16 mouse cellular contexts compared by ENCODE assay signal in the genomic region with DNA sequence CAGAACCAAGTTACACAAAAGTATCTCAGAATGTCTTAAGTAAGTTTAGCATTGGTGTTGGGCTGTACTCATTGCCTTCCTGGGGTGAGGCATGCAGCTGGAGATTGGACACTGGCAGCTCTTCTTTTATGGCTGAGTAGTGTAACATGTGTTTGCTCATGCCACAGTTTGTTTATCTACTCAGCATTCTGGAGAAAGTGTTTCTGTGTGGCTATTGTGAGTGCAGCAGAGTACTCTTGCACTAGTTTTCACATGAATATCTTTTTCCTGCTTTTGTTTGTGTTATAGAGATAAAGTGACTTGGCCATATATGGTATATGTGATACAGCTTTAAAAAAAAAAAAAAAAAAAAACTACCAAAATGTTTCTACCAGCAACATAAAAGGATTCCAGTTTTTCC. TPM values are rescaled to one million over a fixed set of nuclear protein-coding genes. Genes with fewer than 3 reads are reported as not detected.
DNase-seq lines count a peak whose midpoint lies in the region; ATAC-seq and TF ChIP-seq lines count a peak whose summit lies in the region.
"Had no signal": no experiment of that assay in that cellular context is flagged by ENCODE, and none has a peak within 500 bp of the region (broad histone marks: within the 10 kb centered on the region; RNA-seq: fewer than 3 reads in every experiment).

No protein-coding gene starts in this region.

- no peak for TF ChIP-seq CTCF in lung, postnatal 0 days (IDR thresholded peaks at IDR 0.05)
- no peak for TF ChIP-seq CTCF in liver, embryonic 14.5 days (IDR thresholded peaks at IDR 0.05; ENCODE audit: low read depth)

- peak overlapping the region; percentile 12; the same call in 1 of the 2 replicates for H3K27ac ChIP-seq in heart, embryonic 12.5 days (ENCODE audit: poor library complexity, severe bottlenecking)
- peak overlapping the region; percentile 54 for H3K27ac ChIP-seq in lung, postnatal 0 days (ENCODE audit: low read length)
- H3K27ac ChIP-seq in liver, embryonic 14.5 days, result peak overlapping the region; percentile 68
- H3K27ac ChIP-seq: embryonic facial prominence, embryonic 12.5 days; midbrain, embryonic 15.5 days had no signal

- DNase-seq in heart, adult 18-20 months, result no peak
- DNase-seq in lung, postnatal 0 days (ENCODE audit: low spot score), result peak; percentile 75
- no peak for DNase-seq in lung, postnatal 25 days (ENCODE audit: low spot score)
- peak in 1 of 3 experiments; percentile 51 for DNase-seq in liver, embryonic 14.5 days (ENCODE audit: low read depth in 3 of 3, low spot score in 3 of 3)
- DNase-seq in spleen, postnatal 10 days (ENCODE audit: low spot score in 2 of 2), result no peak
- no peak for DNase-seq in testis, postnatal 10 days (ENCODE audit: low spot score)
- DNase-seq in spleen, adult 12 weeks (ENCODE audit: low spot score), result no peak
- DNase-seq: adrenal gland, postnatal 10 days; B cell, adult 2 months; cerebellum, adult 11 months; heart, postnatal 10 days; kidney, postnatal 14 days had no signal

- no peak overlapping the region for H3K4me2 ChIP-seq in heart, embryonic 12.5 days
- H3K4me2 ChIP-seq in lung, postnatal 0 days (replicated peaks; ENCODE audit: low read depth, low read length), result no peak overlapping the region
- H3K4me2 ChIP-seq in liver, embryonic 14.5 days (ENCODE audit: low read depth), result peak overlapping the region; percentile 36
- H3K4me2 ChIP-seq: embryonic facial prominence, embryonic 12.5 days; midbrain, embryonic 15.5 days had no signal

- ATAC-seq in heart, embryonic 12.5 days (ENCODE audit: insufficient number of reproducible peaks, low FRiP score), result no peak
- peak; percentile 82 for ATAC-seq in lung, postnatal 0 days
- ATAC-seq in liver, embryonic 14.5 days (ENCODE audit: insufficient read depth), result peak; percentile 80
- ATAC-seq: midbrain, embryonic 15.5 days; Patski had no signal

- no peak overlapping the region for H3K9ac ChIP-seq in heart, embryonic 12.5 days
- H3K9ac ChIP-seq in lung, postnatal 0 days (replicated peaks; ENCODE audit: low read depth), result no peak overlapping the region
- H3K9ac ChIP-seq in liver, embryonic 14.5 days (replicated peaks), result peak overlapping the region; percentile 28
- H3K9ac ChIP-seq: embryonic facial prominence, embryonic 12.5 days; midbrain, embryonic 15.5 days had no signal

- no peaks in the 10 kb centered on the region for H3K27me3 ChIP-seq in heart, embryonic 12.5 days (replicated peaks)
- H3K27me3 ChIP-seq in lung, postnatal 0 days (replicated peaks; ENCODE audit: insufficient read depth, low read length), result no peaks in the 10 kb centered on the region
- H3K27me3 ChIP-seq in liver, embryonic 14.5 days (ENCODE audit: control insufficient read depth, insufficient read depth, low read length), result no peaks in the 10 kb centered on the region
- H3K27me3 ChIP-seq: embryonic facial prominence, embryonic 12.5 days; midbrain, embryonic 15.5 days; Patski had no signal

- H3K4me3 ChIP-seq in heart, embryonic 12.5 days, result no peak overlapping the region
- no peak overlapping the region for H3K4me3 ChIP-seq in lung, postnatal 0 days (ENCODE audit: low read depth, low read length)
- no peak overlapping the region for H3K4me3 ChIP-seq in liver, embryonic 14.5 days (ENCODE audit: insufficient read depth in 1 of 2, low read depth in 2 of 2, low read length in 2 of 2)
- H3K4me3 ChIP-seq: embryonic facial prominence, embryonic 12.5 days; midbrain, embryonic 15.5 days had no signal

- H3K36me3 ChIP-seq in heart, embryonic 12.5 days, result peaks cover 2% of the 10 kb centered on the region
- H3K36me3 ChIP-seq in lung, postnatal 0 days (ENCODE audit: insufficient read depth, low read length), result no peaks in the 10 kb centered on the region
- H3K36me3 ChIP-seq in liver, embryonic 14.5 days (replicated peaks; ENCODE audit: control insufficient read depth, insufficient read depth, low read depth), result no peaks in the 10 kb centered on the region; the same call in 1 of the 2 replicates

- no peaks in the 10 kb centered on the region for H3K9me3 ChIP-seq in heart, embryonic 12.5 days (replicated peaks)
- H3K9me3 ChIP-seq in lung, postnatal 0 days (ENCODE audit: low read length), result no peaks in the 10 kb centered on the region
- no peaks in the 10 kb centered on the region for H3K9me3 ChIP-seq in liver, embryonic 14.5 days (ENCODE audit: control insufficient read depth, low read length)
- H3K9me3 ChIP-seq: embryonic facial prominence, embryonic 12.5 days; midbrain, embryonic 15.5 days had no signal

- 0 out of 2 replicates have a peak, but pooled peaks have one; percentile 23 for TF ChIP-seq EP300 in lung, postnatal 0 days (IDR thresholded peaks at IDR 0.05)
- peak; percentile 70; the same call in 1 of the 2 replicates for TF ChIP-seq EP300 in liver, embryonic 14.5 days (IDR thresholded peaks at IDR 0.05; ENCODE audit: low read depth)

- peaks cover 12% of the 10 kb centered on the region; the same call in 1 of the 2 replicates for H3K4me1 ChIP-seq in heart, embryonic 12.5 days (replicated peaks)
- no peaks in the 10 kb centered on the region for H3K4me1 ChIP-seq in lung, postnatal 0 days (ENCODE audit: insufficient read depth, low read depth, low read length)
- peaks cover 25 to 33% of the 10 kb centered on the region in 2 experiments for H3K4me1 ChIP-seq in liver, embryonic 14.5 days (replicated peaks; ENCODE audit: control insufficient read depth in 2 of 2, insufficient read depth in 2 of 2, low read length in 1 of 2)

RNA-seq across cellular contexts. Expression of gene Dennd6a, which starts 13.5 kb away (rescaled TPM):
- polyA plus RNA-seq in heart, embryonic 12.5 days (2016; fragmentation: Nextera tagmentation; extraction: Ambion mirVana), result 26.2 and 27.5 TPM in 2 replicates
- 10 to 100 TPM; 12.4 to 12.9 TPM for total RNA-seq in heart, adult 18-20 months (2021)
- 30.7 and 30.8 TPM in 2 replicates for polyA plus RNA-seq in lung, postnatal 0 days (2015; fragmentation: Nextera tagmentation; extraction: Ambion mirVana)
- polyA plus RNA-seq in liver, embryonic 14.5 days (2012; rRNA removed), result 3.4 and 5.3 TPM in 2 replicates
- polyA plus RNA-seq in liver, embryonic 14.5 days (2014; fragmentation: Nextera tagmentation; extraction: Ambion mirVana), result 10.8 TPM in 2 replicates

RNA-seq across cellular contexts. Expression of gene Arf4, which starts 50.8 kb away (rescaled TPM):
- polyA plus RNA-seq in heart, embryonic 12.5 days (2016; fragmentation: Nextera tagmentation; extraction: Ambion mirVana), result 466 and 469 TPM in 2 replicates
- 10 to 100 TPM; 74.7 to 77.3 TPM for total RNA-seq in heart, adult 18-20 months (2021)
- 347 and 352 TPM in 2 replicates for polyA plus RNA-seq in lung, postnatal 0 days (2015; fragmentation: Nextera tagmentation; extraction: Ambion mirVana)
- polyA plus RNA-seq in liver, embryonic 14.5 days (2012; rRNA removed), result 37.7 and 51.2 TPM in 2 replicates
- 139 and 140 TPM in 2 replicates for polyA plus RNA-seq in liver, embryonic 14.5 days (2014; fragmentation: Nextera tagmentation; extraction: Ambion mirVana)

RNA-seq across cellular contexts. Expression of gene Slmap, which starts 52.4 kb away (rescaled TPM):
- polyA plus RNA-seq in heart, embryonic 12.5 days (2016; fragmentation: Nextera tagmentation; extraction: Ambion mirVana), result 125 and 127 TPM in 2 replicates
- 100 to 1,000 TPM; 233 to 263 TPM for total RNA-seq in heart, adult 18-20 months (2021)
- polyA plus RNA-seq in lung, postnatal 0 days (2015; fragmentation: Nextera tagmentation; extraction: Ambion mirVana), result 19.6 and 21.3 TPM in 2 replicates
- 7.6 and 10.4 TPM in 2 replicates for polyA plus RNA-seq in liver, embryonic 14.5 days (2012; rRNA removed)
- polyA plus RNA-seq in liver, embryonic 14.5 days (2014; fragmentation: Nextera tagmentation; extraction: Ambion mirVana), result 9.5 and 12.9 TPM in 2 replicates

Comparison
In these comparisons a context has a peak if more than half of its experiments do, and no peak if none do; other contexts are left out.
1. H3K27ac ChIP-seq: peak in every context shown above with its lines; median percentile 68 in liver, embryonic 14.5 days; 54 in lung, postnatal 0 days; 12 in heart, embryonic 12.5 days.